Mouse (Mus musculus): ENCODE results near the gene Gtdc1.

The Gtdc1 gene

GRCm38 (mm10) chr2:44927482-44927811 is at the start of gene Gtdc1:
TSS of gene Gtdc1 (minus strand) at chr2:44927657.
- DNase-seq = no peak

- DNase-seq = no peak
These were observed 49.6 kb upstream of the Gtdc1 start for GRCm38 (mm10) chr2:44977051-44977450.

DNA sequence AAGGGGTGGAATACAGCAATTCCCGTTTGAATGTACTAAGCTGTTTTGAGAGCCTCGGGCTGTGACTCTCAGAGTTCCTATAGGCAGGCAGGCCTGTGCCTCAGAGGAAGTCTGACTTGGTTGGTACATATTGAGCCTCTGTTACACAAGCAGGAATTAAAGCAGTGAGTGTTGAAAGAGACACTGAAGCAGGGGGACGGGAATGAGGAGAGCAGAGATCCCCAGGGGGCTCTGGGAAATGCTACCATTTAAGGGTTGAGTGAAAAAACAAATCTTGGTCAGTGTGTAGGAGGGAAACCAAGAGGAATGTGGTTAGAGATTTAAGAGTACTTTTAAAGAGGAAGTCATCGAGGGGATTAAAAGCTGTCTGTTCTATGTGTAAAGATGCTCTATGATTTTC is 49.0 kb upstream of the Gtdc1 start:
- DNase-seq = no peak

- no peak for DNase-seq
These were observed 46.4 kb upstream of the Gtdc1 start for GRCm38 (mm10) chr2:44973828-44974227.

GRCm38 (mm10) chr2:44970087-44970646 is 42.7 kb upstream of the Gtdc1 start:
- DNase-seq = no peak

DNA sequence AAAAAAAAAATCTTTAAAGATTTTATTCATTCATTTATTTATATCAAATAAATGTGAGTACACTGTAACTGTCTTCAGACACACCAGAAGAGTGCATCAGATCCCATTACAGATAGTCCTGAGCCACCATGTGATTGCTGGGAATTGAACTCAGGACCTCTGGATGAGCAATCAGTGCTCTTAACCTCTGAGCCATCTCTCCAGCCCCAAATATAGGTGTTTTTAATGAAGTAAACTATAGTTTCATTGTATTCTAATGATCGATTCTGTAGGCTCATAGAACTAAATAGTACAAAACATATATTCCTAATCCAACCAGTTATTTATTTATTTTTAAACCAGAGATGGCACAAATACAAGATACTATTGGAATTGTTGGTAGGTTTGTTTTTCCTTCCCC is 42.2 kb upstream of the Gtdc1 start:
- no peak for DNase-seq

DNA sequence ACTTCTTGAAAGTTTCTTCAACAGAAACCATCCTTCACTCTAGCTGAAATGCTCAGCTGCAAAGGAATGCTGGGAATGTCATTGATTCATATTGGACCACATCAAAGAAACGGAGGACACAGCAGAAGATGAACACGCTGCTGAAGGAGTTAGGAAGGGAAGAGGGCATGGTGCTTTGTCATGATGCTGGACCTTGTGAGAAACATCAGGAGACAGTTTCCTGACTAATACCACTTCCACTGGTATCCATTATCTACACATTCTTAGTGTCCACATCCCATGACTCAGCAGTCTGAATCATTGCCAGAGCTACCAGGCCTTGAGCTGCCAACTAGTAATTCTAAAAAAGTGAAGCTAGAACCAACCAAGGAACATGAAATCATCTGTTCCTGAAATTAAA is 41.8 kb upstream of the Gtdc1 start:
- no peak for DNase-seq

- no peak for DNase-seq
These were observed 38.5 kb upstream of the Gtdc1 start for GRCm38 (mm10) chr2:44965834-44966555.

DNA sequence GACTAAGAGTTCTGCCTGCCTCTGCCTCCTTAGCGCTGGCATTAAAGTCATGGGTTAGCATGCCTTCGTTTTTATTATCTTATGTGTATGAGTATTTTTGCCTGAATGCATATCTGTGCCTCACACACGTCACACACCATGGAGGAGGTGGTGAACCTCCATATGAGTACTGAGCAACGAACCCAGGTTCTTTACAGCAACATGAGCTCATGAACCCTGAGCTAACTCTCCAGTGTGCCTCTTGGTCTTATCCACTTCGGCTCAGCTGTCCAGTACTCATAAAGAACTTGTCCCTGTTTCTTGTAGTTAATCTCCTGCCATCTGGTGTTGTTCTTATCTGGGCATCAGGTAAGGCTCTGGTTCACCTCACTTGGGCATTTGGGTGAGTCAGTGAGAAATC is 35.2 kb upstream of the Gtdc1 start:
- DNase-seq = no peak

DNA sequence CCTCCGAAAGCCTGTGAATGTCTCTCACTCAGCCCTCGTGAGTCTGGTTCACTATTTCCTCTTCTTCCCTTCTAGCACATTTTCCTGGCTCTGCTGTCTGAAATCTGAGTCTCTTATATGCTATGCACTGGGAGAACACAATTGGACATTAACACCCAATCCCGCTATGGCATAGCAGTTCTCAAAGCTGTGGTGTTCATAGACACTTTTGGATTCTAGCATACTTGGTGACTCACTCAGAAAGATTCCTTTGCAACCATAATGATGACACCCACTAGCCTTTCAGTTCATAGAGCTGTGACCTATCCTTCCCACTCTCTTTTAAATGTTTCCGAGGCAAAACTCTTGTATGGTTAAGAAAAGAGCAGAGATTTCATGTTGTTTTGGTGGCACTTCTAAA is 33.7 kb upstream of the Gtdc1 start:
- DNase-seq = no peak

GRCm38 (mm10) chr2:44960561-44960960 is 33.1 kb upstream of the Gtdc1 start:
- DNase-seq = peak; percentile 63

GRCm38 (mm10) chr2:44957329-44957797 is 29.9 kb upstream of the Gtdc1 start:
- DNase-seq = no peak

GRCm38 (mm10) chr2:44956232-44956631 is 28.8 kb upstream of the Gtdc1 start:
- DNase-seq = no peak

DNA sequence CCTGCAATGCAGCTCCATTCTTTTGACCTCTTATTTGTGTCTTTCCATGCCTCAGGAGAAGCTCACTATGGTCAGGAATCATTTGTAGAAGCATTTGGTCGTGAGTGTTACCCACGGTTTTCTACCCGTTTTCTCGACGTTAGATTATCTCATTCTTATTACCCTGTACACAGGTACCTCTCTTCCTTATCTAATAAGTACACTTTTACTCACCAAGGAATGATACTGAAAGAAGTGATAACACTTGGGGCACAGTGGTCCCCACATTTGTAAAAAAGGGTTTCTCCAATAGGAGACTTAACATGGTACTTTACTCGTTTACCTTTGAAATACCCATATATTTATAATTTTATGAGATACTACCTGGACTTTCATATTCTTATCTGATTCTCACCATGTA is 28.0 kb upstream of the Gtdc1 start:
- no peak for DNase-seq

DNA sequence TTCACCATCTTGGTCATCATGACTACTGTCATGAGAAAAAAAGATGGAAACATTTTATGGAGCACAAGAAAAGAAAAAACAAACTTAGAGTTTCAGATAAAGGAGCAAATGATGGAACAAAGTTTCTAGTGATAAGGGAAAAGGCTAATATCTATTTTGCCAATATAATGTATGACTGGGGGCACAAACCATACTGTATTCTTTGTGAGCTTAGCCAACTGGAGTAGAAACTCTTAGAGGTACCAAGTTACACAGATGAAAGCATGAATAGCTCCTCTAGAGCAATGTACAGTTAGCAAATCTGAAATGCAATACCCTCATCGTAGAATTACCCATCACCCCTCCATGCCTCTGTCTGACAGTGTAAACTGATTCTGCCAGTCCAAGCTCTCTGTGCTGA is 26.7 kb upstream of the Gtdc1 start:
- DNase-seq = no peak

DNA sequence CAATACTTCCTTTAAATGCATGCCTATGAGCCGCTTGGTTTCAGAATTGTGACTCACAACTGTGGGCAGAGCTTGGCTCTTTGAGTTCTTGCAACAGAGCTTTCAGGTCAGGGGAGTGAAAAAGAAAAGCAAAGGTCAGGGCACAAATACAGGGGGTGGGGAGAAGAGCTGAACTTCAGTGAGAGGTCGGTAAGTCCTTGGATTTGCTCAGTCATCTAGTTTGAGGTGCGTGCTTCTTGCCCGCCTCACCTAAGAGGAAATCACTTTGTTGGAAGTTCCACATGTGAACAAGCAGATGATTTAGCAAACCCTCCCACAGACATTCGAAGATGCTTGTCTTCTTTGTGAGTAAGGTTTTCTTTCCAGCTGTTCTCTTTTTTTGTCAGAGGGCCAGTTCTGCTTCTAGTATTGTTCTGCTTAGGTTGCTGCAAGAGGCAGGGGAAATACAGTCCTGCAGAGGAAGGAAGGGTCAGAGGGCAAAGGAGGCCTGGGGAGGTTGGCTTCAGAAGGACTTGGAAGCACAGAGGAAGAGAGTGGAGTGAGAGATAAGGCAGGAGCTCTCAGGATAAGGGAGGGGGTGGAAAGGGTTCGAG is 25.5 kb upstream of the Gtdc1 start:
- no peak for DNase-seq

DNA sequence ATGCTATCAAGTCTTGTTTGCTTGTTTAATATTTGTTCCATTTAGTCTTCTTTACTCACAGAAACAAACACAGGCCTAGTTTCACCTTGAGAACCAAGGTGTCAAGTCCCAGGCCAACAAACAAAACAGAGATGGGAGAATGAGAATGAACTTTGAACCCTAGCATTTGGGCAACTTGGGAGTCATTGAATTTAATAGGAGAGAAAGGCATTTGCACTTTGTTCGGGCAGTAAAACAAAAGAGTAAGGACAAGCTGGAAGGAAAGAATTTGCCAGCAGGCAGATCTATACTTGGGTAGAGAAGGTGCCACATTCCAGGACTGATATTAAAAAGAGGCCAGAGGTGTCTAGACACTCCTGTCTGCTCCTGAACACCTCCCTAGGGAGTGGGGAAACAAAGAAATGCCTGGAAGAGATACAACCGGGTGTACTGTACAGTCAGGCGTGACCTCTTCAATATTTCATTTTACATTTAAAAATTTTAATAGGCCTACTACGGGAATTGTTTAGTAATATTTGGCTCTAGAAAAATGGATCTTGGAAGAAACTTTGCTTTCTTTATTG is 24.3 kb upstream of the Gtdc1 start:
- no peak for DNase-seq

GRCm38 (mm10) chr2:44944689-44945088 is 17.2 kb upstream of the Gtdc1 start:
- DNase-seq = no peak

- DNase-seq = no peak
These were observed 3.5 kb upstream of the Gtdc1 start for GRCm38 (mm10) chr2:44930951-44931350.

DNA sequence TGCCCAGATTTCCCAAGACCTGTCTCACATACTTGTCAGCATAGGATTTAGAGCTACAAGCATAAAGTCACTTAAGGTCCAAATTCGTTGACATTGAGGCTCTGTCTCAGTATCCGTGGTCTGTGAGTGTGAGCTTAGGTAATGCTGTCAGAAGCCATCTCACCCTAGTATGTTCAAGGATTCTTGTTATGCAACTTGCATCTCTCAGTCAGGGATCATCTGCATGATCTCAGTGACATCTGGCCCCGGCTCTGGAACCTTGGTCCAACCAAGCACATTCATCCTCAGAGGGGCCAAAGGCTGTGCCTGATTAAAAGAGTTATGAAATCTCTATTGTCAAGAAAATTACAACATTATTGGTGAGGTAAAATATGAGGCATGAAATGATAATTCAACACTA is 1.2 kb upstream of the Gtdc1 start:
- DNase-seq = no peak

DNA sequence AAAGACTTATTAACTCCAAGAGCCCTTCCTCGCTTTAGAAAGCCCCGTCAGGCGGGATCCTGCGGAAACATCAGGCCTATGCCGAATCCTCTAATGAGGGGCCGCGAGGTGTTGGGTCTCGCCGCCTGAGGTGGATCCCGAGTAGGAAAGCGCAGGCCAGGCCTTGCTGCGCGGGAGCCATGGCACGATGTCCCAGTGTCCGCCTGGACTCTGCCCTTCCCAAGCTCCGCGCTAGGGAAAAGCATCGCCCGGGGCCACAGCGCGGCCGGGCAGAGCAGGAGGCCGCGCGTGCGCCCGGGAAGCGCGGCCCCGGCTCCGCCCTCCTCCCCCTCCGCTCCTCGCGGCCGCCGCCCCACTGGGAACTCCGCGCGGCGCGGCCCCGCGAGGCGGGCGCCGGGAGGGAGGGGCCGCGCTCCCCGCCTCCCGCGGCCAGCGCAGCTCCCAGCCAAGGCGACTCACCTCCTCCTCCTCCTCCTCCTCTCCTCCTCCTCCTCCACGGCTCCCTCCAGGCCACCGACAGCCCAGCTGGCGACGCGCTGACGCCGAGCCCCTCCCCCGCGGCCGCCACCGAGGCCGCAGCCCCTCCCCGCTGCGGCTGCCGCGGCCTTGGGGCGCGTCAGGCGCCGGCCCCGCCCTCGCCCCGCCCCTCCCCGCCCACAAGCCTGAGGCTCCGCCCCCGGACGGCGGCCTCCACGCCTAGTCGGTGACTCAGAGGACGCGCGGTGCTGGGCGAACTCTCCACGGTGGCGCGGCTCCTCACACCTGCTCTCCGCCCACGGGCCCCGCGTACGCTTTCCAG is 575 bp downstream of the Gtdc1 start:
- peak; percentile 91 for DNase-seq

- DNase-seq = no peak
These were observed 1.2 kb downstream of the Gtdc1 start for GRCm38 (mm10) chr2:44926167-44926682.

GRCm38 (mm10) chr2:44924618-44925017 is 2.8 kb downstream of the Gtdc1 start:
- no peak for DNase-seq

All from thymus, postnatal 14 days (tissue).